Mouse (Mus musculus): ENCODE results near the gene Tmem183a. TPM values are rescaled to one million over a fixed set of nuclear protein-coding genes. Genes with fewer than 3 reads are reported as not detected.

Tmem183a gene
- total RNA-seq, 1 experiment from 2014 or later = 50.9 TPM

GRCm38 (mm10) chr1:134344005-134344950 is 17.5 kb downstream of the Tmem183a start:
- DNase-seq = peak; percentile 94

GRCm38 (mm10) chr1:134343567-134343966 is 18.2 kb downstream of the Tmem183a start:
- DNase-seq = no peak

- no peak for DNase-seq
Observed at GRCm38 (mm10) chr1:134342781-134343310, 18.9 kb downstream of the Tmem183a start.

GRCm38 (mm10) chr1:134342278-134342664 is 19.5 kb downstream of the Tmem183a start:
- no peak for DNase-seq

GRCm38 (mm10) chr1:134341641-134342277 is 20.0 kb downstream of the Tmem183a start:
- DNase-seq = no peak

GRCm38 (mm10) chr1:134339757-134340619 is 21.8 kb downstream of the Tmem183a start:
- DNase-seq = no peak

GRCm38 (mm10) chr1:134339162-134339561 is 22.6 kb downstream of the Tmem183a start:
- no peak for DNase-seq

GRCm38 (mm10) chr1:134336958-134337710 is 24.6 kb downstream of the Tmem183a start:
- no peak for DNase-seq

- DNase-seq = no peak
Observed at GRCm38 (mm10) chr1:134335924-134336810, 25.6 kb downstream of the Tmem183a start.

GRCm38 (mm10) chr1:134335211-134335923 is 26.4 kb downstream of the Tmem183a start:
- DNase-seq = no peak

- DNase-seq = no peak
Observed at GRCm38 (mm10) chr1:134334111-134334827, 27.5 kb downstream of the Tmem183a start.

GRCm38 (mm10) chr1:134333371-134334110 is 28.2 kb downstream of the Tmem183a start:
- DNase-seq = no peak

- DNase-seq = peak; percentile 61
Observed at GRCm38 (mm10) chr1:134332770-134333271, 29.0 kb downstream of the Tmem183a start, which contains the start of gene Ppfia4. Gene Ppfia4, minus strand, starts transcription at chr1:134332928.

- DNase-seq = peak; percentile 89
Observed at GRCm38 (mm10) chr1:134331879-134332635, 29.7 kb downstream of the Tmem183a start.

GRCm38 (mm10) chr1:134326841-134327346 is 34.9 kb downstream of the Tmem183a start:
- DNase-seq = no peak

GRCm38 (mm10) chr1:134322591-134322990 is 39.2 kb downstream of the Tmem183a start:
- peak; percentile 51 for DNase-seq
